Mouse (Mus musculus) erythroid progenitor cell, adult 5-6 weeks (primary cell): ENCODE results near the gene Mitf. TPM values are rescaled to one million over a fixed set of nuclear protein-coding genes. Genes with fewer than 3 reads are reported as not detected.

Experiments used
- ATAC-seq: replicated peaks from 2 replicates; pipeline ENCODE4 v1.8.0; 2016; ENCODE audit warnings: moderate number of reproducible peaks, mild to moderate bottlenecking, moderate TSS enrichment, inconsistent platforms; ENCODE audit not compliant: poor library complexity, low FRiP score, severe bottlenecking
- total RNA-seq, 2 experiments: library from RNA; stranded (forward) in 1 of 2; stranded (reverse) in 1 of 2; fragments of 150-400 nt in 1 of 2; fragments of 186-747, 209-891 nt in 1 of 2; gene quantifications; 2 replicates each; pipeline versions ENCODE4 v1.2.3 to v1.2.4; 2015 to 2017; ENCODE audit warnings: low replicate concordance in 2 of 2

Gene Mitf
- total RNA-seq, 2 experiments from 2014 or later = 3.6 TPM; not detected in 1

DNA sequence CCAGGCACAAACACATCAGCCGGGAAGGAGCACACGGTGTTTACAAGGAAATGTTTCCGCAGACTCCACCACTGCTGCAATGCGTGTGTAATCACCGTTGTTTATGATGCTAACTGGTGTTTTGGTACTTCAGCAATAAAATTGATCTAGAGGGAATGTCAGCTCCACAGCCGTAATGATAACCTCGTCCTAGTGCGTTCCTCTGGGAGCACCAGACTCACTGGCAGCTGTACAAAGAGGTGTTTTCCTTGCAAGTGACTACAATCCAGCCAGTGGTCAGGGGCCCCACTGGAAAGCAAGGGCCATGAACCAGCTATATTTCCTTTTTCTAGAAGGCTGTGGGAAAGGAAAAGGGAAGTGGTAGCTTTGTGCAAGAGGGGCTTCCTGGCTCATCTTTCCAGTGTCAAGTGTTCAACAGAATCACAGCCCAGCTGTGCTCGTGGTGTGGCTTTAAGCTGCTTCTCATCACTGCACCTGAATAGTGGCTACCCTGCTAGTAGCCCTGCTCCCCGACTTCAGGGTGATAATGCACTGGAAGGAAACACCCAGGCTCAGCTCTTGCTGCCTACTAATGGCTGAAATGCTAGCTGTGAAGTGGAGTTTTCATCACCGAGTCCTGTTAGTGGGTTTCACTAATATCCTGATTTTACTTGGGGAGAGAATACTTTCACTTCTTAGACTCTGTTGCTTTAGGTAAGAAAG is 188.9 kb downstream of the Mitf start:
- no peak for ATAC-seq

DNA sequence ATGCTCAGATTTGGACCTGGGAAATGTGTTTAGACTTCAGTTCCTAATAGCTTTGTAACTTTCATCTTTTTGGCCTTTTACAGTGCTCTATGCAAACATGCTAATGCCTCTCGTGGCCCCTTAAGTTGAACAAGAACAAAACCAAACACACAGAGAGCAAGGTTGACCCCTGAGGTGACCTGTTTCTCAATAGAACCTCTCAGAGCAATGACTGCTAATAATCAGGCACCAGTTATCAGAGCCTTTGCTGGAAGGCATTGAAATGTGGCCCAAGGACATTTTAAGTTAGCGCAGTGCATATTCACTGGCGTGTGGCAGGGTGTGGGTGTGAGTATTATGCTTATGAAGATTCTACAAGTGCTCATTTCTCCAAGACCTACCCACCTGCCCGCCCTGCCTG is 194.7 kb downstream of the Mitf start:
- ATAC-seq = no peak

DNA sequence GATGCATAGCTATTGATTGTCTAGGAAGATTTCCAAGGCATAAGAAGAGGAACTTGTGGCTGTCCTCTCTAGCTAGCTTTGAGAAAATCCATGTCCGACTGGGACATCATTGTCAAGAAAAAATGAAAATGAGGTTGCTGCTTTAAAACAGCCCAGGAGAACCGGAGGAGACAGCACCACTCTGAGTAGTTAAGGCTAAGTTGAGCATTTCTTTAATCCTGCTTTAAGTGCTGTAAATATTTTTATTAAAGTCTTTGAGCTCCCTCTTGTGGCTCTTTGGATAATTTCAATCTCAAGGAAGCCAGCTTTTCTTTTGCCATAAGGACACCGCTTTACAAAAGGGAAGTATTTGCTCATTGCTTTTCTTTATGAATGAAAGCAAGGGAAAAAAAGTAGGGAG is 196.3 kb downstream of the Mitf start:
- ATAC-seq = no peak

DNA sequence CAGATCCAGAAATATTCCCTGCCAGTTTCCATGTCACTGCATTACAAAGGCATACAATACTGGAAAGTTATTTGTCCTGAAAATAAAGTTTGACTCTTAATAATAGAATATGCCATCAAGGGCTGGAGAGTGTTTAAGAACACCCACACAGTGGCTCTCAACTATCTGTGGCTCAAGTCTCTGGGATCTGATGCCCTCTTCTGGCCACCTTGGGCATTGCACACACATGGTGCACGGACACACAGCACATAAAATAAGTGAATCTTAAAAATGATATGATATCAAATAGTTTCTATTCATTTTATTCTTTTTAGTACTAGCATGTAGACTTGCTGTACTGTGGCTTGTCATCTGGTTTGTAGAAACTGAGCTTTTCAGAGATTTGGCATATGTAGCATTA is 198.7 kb downstream of the Mitf start:
- no peak for ATAC-seq

- ATAC-seq = no peak
These were observed 208.2 kb downstream of the Mitf start for GRCm38 (mm10) chr6:98015066-98015465.

DNA sequence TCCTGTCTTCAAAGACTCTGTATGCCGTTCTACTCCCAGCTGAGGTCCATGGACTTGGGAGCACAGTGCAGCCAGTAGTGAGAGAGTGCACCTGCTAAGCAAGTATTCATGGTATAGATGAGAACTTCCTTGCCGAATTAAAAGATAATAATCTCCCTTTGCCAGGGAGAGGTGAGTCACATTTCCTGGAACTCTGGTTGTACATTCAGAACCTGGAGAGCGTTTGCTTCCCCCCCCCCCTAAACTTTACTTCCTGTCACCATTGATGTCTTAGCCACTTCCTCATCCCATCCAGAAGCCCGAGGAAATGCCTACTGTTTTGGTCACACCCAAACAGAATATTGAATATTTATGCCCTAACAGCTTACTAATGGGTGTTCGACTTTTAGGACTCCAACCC is 209.0 kb downstream of the Mitf start:
- no peak for ATAC-seq

GRCm38 (mm10) chr6:98023876-98024275 is 217.0 kb downstream of the Mitf start:
- ATAC-seq = no peak

DNA sequence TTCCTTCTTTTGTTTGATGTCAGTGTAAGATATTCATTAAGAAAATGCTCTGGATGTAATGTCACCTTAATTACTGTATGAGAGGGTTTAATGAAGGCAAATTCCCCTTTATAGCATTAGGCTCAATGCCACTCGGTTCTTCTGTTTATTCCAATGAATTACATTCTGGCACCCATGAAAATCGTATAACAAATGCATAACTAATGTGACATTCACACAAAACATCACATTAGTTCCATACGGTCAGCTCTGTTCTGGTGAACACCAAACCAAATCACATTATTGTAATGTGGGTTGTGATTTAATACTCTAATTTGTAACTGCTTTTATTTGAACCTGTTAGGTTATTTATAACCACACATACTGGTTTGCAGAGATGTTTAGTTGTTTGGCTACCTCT is 231.7 kb downstream of the Mitf start:
- ATAC-seq = no peak

DNA sequence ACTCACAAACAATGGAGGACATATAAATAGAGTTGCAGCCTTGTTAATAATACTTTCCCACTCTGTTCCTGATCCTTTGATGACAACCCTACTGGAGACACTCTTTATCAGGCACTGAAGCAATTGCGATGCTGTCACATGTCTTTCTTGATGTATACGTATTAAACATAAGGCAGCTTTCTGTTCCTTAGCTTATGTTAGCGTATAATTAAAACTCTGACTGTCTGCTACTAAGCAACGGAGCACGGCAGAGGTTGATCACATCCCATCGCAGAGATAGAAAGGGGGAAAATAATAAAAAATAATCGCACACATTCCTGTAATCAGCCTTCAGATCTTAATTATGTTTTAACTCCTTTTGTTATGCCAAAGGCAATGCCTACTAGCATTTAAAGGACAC is 234.9 kb downstream of the Mitf start:
- no peak for ATAC-seq

DNA sequence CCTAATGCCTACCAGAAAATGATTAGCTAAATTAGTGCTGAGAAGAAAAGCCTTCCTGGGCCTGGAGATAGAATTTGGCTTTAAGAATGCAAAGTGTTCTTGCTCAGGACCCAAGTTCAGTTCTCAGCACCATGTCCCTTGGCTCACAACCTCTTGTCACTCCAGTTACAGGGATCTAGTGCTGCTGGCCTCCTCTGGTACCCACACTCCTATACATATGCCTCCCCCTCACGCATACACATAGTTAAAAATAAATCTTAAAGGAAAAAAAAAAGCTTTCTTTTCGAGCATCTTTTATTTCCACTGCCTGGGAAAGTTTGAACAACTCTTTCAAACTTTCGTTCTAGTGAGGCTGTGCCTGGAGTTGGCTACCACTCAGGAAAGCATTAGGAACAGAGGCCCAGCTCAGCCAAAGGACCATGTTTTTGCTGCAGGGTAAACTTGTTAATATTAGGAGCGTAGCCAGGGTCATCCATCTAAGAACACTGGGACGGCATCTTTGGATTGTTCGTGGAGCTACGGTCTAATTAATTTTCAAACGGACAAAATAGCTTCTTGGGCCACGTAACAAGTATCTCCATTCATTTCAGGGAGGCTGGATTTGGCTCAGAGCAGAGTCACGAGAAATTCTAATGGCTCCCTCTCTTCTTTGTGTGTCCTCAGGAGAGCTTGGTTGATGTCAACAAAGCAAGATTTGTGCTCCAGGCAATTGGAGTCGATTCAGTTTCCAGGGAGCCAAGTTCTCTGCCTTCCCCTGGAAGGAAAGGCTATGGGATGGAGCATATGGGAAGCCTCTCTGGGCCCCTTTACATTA is 239.7 kb downstream of the Mitf start:
- ATAC-seq = no peak

GRCm38 (mm10) chr6:98047741-98048140 is 240.9 kb downstream of the Mitf start:
- ATAC-seq = no peak

DNA sequence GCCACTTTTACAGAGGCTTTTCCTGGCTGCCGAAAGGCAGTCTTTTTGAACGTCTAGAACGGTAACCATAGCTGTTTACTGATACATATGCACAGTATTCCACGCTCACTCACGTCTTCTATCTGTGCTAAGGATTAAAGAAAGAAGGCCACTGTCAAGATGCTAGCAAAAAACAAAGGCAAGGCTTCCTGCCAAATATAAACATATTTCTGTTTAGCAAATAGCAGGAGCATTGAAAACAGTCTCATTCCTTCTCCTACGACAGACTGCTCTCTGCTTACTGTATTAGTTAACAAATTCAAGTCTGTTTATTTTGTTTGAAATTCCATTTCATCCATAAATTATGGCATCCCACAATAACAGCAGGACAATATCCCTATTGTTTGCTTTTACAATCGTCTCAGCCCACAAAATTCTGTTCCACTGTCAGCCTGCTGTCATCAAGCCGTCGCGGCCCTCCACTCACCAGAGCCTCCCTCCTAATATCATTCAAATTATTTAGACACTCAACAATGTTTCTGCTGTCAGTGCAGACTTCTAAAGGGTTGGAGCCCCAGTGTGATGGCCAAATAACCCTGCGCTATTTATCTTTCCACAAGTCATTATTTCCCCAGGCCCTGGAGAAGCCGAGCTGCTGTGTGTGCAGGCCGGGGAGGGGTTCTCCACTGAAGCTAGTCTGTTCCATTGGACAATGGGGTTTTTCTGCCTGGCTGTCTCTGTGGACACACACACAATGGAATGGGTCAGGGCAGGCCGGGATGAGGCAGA is 242.0 kb downstream of the Mitf start:
- no peak for ATAC-seq

DNA sequence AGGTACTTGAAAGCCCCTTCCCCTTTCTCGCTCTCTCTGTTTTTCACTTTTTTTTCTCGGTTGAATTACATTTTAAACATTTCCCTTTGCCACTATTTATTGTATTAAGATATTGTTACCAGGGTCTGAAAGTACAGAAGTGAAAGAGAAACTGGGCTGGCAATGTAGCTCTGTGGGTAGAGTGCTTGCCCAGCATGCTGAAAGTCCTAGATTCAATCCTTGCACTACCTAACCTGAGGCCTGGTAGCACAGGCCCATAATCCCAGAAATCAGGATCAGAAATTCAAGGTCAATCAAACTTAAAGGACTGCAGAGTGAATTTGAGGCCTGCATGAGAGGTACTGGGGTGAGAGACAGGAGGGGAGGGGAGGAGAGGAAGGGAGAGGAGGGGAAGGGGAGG is 242.7 kb downstream of the Mitf start:
- ATAC-seq = no peak

DNA sequence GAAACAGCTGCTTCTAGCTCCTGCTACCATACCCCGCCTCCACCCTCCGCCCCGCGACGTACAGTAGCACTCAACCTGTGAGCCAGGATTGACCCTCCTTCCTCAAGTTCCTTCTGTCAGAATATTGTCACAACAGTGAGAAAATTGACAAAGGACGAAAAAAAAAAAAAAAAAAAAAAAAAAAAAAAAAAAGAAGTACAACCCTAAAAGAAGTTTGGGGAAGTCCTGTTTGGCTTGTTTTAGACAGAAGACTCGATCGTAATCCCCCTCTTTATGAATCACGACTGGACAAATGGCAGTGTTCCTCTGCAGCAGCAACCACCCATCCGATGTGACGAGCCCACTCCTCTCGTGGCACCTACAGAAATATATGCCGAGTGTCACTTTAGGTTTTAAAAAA is 255.0 kb downstream of the Mitf start:
- no peak for ATAC-seq

GRCm38 (mm10) chr6:98064926-98065325 is 258.1 kb downstream of the Mitf start:
- ATAC-seq = no peak

DNA sequence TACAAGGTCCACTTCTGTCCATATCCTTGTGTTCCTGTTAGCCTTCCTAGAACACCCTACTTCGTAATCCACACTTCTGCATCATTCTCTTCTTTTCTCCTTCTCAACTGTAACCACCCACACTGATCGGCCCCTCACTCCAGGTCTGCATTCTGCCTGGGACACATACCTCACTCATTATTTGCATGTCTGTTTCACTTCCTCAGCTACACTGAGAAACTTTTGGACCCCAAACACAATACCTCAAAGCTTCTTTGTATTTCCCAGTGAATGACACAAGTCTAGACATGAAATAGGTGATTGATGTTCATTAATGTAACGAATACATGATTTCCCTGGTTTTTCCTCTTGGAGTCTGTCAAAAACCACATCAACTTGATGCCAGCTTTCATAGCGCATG is 259.6 kb downstream of the Mitf start:
- ATAC-seq = no peak

Other genes with a start within 250 kb of the Mitf start
- 9.0 and 21.0 TPM in 2 replicates for gene Frmd4b, start 189.5 kb upstream of the Mitf start, total RNA-seq (2015; ENCODE audit: low replicate concordance)
- 7.2 and 11.6 TPM in 2 replicates for gene Frmd4b, start 189.5 kb upstream of the Mitf start, total RNA-seq (2017; ENCODE audit: low replicate concordance)